Mouse (Mus musculus) induced T-regulatory cell, adult 2 months (primary cell): Measurements from ENCODE around the gene Carmil2.

Source experiments
- DNase-seq: peaks from one replicate; pipeline ENCODE4 v3.0.0-alpha.2; 2012; ENCODE audit warnings: low read depth

Gene Carmil2

GRCm38 (mm10) chr8:105695080-105695780, 9.2 kb downstream of the Carmil2 start:
- DNase-seq = no peak

DNA sequence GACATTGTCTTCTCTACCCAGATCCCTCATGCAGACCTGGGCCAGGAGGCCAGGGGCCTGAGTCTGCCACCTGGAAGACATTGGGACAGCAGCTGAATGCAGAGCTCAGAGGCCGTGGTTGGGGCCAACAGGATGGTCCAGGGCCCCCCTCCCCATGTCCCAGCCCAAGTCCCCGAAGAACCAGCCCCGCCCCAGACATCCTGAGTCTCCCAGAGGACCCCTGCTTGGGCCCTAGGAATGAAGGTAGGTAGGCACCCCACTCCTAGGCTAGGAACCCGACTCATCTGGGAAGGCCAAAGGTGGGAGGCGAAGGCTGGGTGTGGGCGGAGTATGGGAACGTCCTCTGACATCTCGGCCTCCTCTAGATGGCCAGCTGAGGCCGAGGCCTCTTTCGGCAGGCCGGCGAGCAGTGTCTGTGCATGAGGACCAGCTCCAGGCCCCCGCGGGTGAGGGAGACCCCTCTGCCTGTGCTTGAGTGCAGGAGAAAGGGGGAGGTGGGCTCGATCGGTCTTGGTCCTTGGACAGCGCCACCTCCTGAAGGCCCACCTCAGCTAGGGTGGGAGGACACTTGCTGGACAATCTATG, 11.2 kb downstream of the Carmil2 start:
- DNase-seq = no peak

- DNase-seq = no peak
These were observed 12.7 kb downstream of the Carmil2 start for GRCm38 (mm10) chr8:105698734-105699133.

DNA sequence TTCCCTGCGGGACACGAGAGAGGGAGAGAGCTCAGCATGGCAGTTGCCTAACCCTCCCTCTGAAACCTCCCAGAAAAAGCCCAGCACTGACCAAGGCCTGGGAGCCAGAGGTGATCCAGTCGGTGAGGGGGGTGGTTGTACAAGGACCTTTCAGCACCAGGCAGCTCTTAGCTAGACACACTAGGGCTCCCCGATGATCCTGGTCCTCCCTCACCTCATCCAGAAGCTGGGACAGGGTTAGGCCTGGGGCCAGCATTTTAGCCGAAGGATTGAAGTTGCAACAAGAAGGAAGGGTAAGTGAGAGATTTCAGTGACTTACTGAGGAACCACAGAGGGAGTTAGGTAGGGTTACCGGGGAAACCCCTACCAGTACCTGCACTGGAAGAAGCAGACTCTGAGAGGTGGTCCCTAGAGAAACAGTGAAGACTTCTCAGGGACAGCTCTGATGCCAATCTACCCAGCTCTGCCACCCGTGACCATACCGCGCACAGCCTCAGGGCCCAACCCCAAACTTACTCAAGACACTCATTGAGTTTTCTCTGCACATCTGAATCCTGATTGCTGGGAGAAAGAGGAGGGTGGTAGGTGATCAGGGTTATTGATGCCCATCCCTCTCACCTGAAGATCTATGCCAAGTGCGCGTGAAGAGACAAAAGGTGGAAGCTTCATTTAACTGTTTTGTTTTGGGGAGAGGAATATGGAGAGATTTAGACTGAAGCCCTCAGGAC, 13.6 kb downstream of the Carmil2 start:
- peak; percentile 28 for DNase-seq

GRCm38 (mm10) chr8:105700566-105700965, 14.5 kb downstream of the Carmil2 start:
- DNase-seq = peak; percentile 87

- DNase-seq = peak; percentile 97
These were observed 15.1 kb downstream of the Carmil2 start, which contains the start of the genes Acd and Pard6a for GRCm38 (mm10) chr8:105700966-105701824. Gene Acd, minus strand, starts transcription at chr8:105701102. Gene Pard6a, plus strand, starts transcription at chr8:105701148.

DNA sequence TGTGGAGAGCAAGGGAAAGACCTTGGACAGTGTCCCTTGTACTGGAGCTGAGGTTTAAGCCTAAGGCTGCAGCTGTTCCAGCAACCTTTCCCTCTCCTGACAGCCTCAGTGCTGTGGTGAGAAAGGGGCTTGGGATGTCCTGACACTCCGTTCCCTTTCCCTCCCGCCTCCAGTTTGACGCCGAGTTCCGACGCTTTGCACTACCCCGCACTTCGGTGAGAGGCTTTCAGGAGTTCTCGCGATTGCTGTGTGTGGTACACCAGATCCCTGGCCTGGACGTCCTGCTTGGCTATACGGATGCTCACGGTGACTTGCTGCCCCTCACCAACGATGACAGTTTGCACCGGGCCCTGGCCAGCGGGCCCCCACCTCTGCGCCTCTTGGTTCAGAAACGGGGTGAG, 15.9 kb downstream of the Carmil2 start:
- no peak for DNase-seq

DNA sequence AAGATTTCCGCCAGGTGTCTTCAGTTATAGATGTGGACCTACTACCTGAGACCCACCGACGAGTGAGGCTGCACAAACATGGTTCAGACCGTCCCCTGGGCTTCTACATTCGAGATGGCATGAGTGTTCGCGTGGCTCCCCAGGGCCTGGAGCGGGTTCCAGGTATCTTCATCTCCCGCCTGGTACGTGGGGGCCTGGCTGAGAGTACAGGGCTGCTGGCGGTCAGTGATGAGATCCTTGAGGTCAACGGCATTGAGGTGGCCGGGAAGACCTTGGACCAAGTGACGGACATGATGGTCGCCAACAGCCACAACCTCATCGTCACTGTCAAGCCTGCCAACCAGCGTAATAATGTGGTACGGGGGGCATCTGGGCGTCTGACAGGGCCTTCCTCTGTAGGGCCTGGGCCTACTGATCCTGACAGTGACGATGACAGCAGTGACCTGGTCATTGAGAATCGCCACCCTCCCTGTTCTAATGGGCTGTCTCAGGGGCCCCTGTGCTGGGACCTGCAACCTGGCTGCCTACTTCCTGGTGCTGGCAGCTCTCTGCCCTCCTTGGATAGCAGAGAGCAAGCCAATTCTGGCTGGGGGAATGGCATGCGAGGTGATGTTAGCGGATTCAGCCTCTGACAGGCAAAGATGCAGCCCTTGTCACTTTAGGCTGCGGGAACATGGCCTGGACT, 16.8 kb downstream of the Carmil2 start:
- DNase-seq = no peak

DNA sequence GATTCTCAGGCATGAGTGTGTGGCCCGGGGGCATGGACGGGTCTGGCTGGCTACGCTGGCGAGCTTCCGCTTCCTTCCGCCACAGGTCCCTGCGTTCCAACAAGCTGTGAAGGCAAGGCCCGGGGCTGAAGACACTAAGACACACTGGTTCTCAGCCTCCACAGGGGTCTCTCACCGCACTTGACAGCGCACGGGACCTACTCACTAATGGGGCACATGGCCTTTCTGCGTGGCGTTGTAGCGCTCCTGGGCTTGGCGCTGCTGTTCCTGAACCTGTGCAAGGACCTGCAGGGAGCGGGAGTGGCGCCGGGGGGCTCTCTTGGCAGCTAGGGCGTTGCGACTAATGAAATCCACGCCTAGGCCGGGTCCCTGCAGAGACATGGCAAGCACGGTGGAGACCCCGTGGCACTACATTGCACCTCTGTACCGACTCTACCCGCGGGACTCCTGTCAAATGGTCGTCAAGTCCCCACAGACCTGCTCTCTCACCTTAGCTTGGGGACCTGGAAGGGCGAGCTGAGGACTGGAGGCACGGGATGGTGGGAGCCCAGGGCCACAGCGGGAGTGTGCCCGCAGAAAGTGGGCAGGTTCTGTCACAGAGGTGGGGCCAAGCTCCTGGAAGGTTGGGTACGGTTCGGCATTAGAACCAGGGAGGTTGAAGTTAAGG, 18.2 kb downstream of the Carmil2 start:
- DNase-seq = no peak

GRCm38 (mm10) chr8:105704955-105705354, 18.9 kb downstream of the Carmil2 start:
- DNase-seq = no peak

DNA sequence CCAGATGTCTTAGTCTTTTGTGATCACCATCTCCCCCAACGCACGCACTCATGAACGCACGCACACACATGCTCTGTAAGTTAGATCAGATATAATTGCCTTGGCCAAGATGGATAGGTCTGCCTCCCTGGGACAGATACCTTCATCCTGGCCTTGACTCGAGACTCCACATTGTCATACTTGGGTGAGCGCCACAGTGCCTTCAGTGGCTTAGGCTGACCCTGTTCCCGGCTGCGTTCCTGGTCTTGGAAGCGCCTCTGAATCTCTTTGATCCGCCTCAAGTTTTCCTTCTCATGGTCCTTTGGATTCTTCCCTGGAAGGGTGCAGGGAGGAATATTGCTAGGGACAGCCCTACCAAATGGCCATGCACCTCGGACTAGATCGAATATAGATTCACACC, 20.4 kb downstream of the Carmil2 start:
- no peak for DNase-seq

DNA sequence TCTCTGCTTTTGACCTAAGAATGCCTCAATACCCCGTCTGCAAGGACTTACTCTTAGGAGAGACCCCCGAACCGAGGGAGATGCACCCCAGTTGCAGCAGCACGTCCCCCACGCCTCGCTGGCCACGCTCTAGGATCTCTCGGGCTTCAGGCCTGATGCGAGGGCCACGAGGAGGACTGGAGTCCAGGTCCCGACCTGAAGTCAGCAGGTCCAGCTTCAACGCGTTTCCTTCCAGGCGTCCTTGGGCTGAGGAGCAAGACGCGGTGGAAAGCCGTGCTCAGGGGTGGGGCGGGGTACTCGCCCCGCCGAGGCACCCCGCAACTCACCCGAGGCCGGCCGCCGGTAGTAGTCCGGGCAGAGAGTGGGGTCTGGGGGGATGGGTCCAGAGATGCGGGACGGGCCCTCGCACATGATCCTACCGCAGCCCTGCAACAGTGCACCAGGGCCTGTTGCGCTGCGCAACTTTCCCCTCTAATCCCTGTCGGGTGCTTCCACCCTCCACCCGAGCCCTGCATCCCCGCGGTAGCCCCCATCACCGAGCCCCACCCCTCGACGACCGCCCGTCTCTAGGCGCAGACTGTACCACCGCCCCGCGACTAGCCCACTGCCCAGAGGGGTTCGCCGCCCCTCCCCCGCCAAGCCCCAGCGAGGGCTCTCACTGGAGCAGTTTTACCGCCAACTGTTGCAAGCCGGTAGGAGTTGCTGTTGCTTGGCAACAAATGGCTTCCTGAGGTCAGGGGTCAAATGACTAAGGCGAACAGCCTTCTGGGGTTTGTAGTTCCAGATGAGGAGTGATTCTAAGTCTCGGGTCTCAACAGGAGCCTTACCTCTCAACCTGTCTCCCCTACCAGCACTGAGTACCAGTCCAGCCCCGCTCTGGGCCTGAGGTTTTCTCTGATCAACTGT, 21.7 kb downstream of the Carmil2 start, which contains the start of the genes 4933405L10Rik and Enkd1:
TSS of gene 4933405L10Rik (plus strand) at position 158 of the 906 bp plus-strand sequence.
TSS of gene Enkd1 (minus strand) at position 713 of the 906 bp plus-strand sequence.
- peak; percentile 92 for DNase-seq

GRCm38 (mm10) chr8:105708675-105709074, 22.6 kb downstream of the Carmil2 start:
- DNase-seq = no peak

- DNase-seq = no peak
These were observed 23.2 kb downstream of the Carmil2 start for GRCm38 (mm10) chr8:105709317-105709716.

DNA sequence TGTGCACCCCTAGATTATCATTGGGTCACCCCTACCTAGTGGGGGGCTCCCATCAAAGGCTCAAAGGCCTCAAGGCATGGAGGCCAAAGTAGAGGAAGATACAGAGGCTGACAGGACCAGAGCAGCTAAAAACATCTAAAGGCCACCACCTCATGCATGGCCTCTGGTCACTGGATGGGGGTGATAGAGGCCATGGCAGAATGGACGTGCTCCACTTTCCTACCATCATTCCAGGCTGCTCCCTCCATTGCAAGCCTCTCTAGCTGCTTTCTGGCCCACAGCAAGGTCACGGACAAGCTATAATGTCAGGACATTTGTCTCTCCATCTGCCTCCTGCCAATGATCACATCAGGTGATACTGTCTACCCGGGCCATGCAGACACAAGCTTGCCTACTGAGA, 26.2 kb downstream of the Carmil2 start:
- no peak for DNase-seq

- DNase-seq = peak; percentile 96
These were observed 28.1 kb downstream of the Carmil2 start for GRCm38 (mm10) chr8:105714139-105714538.

GRCm38 (mm10) chr8:105715042-105715441, 29.0 kb downstream of the Carmil2 start:
- DNase-seq = no peak

GRCm38 (mm10) chr8:105716302-105716945, 30.4 kb downstream of the Carmil2 start:
- no peak for DNase-seq

GRCm38 (mm10) chr8:105719637-105720036, 33.6 kb downstream of the Carmil2 start:
- no peak for DNase-seq
